Mouse (Mus musculus): ENCODE measurements around the gene Plxdc1.
"Not testable (repeated sequence)": the region's sequence is repeated elsewhere in the genome, so short reads cannot be mapped to it uniquely, and the experiment has no call there.

Gene Plxdc1

GRCm38 (mm10) chr11:97955915-97956314 lies 30.3 kb downstream of the Plxdc1 start:
- no peak for DNase-seq (ENCODE audit: low read depth, low spot score)

GRCm38 (mm10) chr11:97955146-97955902 lies 30.9 kb downstream of the Plxdc1 start:
- no peak for DNase-seq (ENCODE audit: low read depth, low spot score)

GRCm38 (mm10) chr11:97954469-97955141 lies 31.6 kb downstream of the Plxdc1 start:
- no peak for DNase-seq (ENCODE audit: low read depth, low spot score)

- DNase-seq (ENCODE audit: low read depth, low spot score): no peak
Measured at GRCm38 (mm10) chr11:97953939-97954275, 32.3 kb downstream of the Plxdc1 start.

- DNase-seq (ENCODE audit: low read depth, low spot score): no peak
Measured at GRCm38 (mm10) chr11:97953179-97953938, 32.9 kb downstream of the Plxdc1 start.

- no peak for DNase-seq (ENCODE audit: low read depth, low spot score)
Measured at GRCm38 (mm10) chr11:97952367-97953006, 33.8 kb downstream of the Plxdc1 start.

GRCm38 (mm10) chr11:97949703-97950475 lies 36.4 kb downstream of the Plxdc1 start:
- peak; percentile 76 for DNase-seq (ENCODE audit: low read depth, low spot score)

GRCm38 (mm10) chr11:97947426-97947825 lies 38.8 kb downstream of the Plxdc1 start:
- DNase-seq (ENCODE audit: low read depth, low spot score): peak; percentile 74

GRCm38 (mm10) chr11:97945738-97946289 lies 40.4 kb downstream of the Plxdc1 start:
- DNase-seq (ENCODE audit: low read depth, low spot score): not testable (repeated sequence)

GRCm38 (mm10) chr11:97945031-97945430 lies 41.2 kb downstream of the Plxdc1 start:
- DNase-seq (ENCODE audit: low read depth, low spot score): no peak

GRCm38 (mm10) chr11:97943256-97943655 lies 43.0 kb downstream of the Plxdc1 start:
- no peak for DNase-seq (ENCODE audit: low read depth, low spot score)

GRCm38 (mm10) chr11:97942420-97943111 lies 43.7 kb downstream of the Plxdc1 start:
- no peak for DNase-seq (ENCODE audit: low read depth, low spot score)

- DNase-seq (ENCODE audit: low read depth, low spot score): no peak
Measured at GRCm38 (mm10) chr11:97937469-97938105, 48.7 kb downstream of the Plxdc1 start.

- DNase-seq (ENCODE audit: low read depth, low spot score): no peak
Measured at GRCm38 (mm10) chr11:97936758-97937157, 49.5 kb downstream of the Plxdc1 start.

GRCm38 (mm10) chr11:97935913-97936575 lies 50.2 kb downstream of the Plxdc1 start:
- no peak for DNase-seq (ENCODE audit: low read depth, low spot score)

- no peak for DNase-seq (ENCODE audit: low read depth, low spot score)
Measured at GRCm38 (mm10) chr11:97933553-97933952, 52.7 kb downstream of the Plxdc1 start.

GRCm38 (mm10) chr11:97928905-97929304 lies 57.3 kb downstream of the Plxdc1 start:
- no peak for DNase-seq (ENCODE audit: low read depth, low spot score)

GRCm38 (mm10) chr11:97924217-97924616 lies 62.0 kb downstream of the Plxdc1 start:
- no peak for DNase-seq (ENCODE audit: low read depth, low spot score)

GRCm38 (mm10) chr11:97923639-97924038 lies 62.6 kb downstream of the Plxdc1 start:
- DNase-seq (ENCODE audit: low read depth, low spot score): no peak
